Mouse (Mus musculus) MEL (cell line): ENCODE data around the gene Notch2. TPM values are rescaled to one million over a fixed set of nuclear protein-coding genes. Genes with fewer than 3 reads are reported as not detected.

Source experiments
- DNase-seq: peaks from one replicate; pipeline ENCODE4 v3.0.0; 2011; ENCODE audit warnings: low read depth, low spot score
- H3K27ac ChIP-seq: 2 replicates; pipeline ENCODE4 v1.5.1; 2012; ENCODE audit warnings: low read depth, mild to moderate bottlenecking, control low read depth, low read length, moderate library complexity; ENCODE audit not compliant: control insufficient read depth
- H3K27me3 ChIP-seq, 2 experiments: fragments of 150-350 bp in 1 of 2; sonication (generic) in 1 of 2; 2 replicates each; pipeline ENCODE4 v1.6.1; 2012; ENCODE audit warnings: low read length in 2 of 2, mild to moderate bottlenecking in 2 of 2, improper control_type of control experiment in 1 of 2, moderate library complexity in 1 of 2; ENCODE audit not compliant: insufficient read depth in 2 of 2, control insufficient read depth in 1 of 2
- H3K36me3 ChIP-seq, 2 experiments: 2 replicates each; pipeline ENCODE4 v1.6.1; 2012 to 2014; ENCODE audit warnings: low read length in 2 of 2, improper control_type of control experiment in 1 of 2, inconsistent platforms in 1 of 2, mild to moderate bottlenecking in 1 of 2; ENCODE audit not compliant: insufficient read depth in 2 of 2, control insufficient read depth in 1 of 2
- H3K4me1 ChIP-seq, 2 experiments: fragments of 150-350 bp in 1 of 2; sonication (generic) in 1 of 2; 2 replicates each; pipeline ENCODE4 v1.6.1; 2012; ENCODE audit warnings: low read length in 2 of 2, improper control_type of control experiment in 1 of 2, mild to moderate bottlenecking in 1 of 2; ENCODE audit not compliant: insufficient read depth in 2 of 2, control insufficient read depth in 1 of 2
- H3K4me3 ChIP-seq, 2 experiments: fragments of 150-350 bp in 1 of 2; sonication (generic) in 1 of 2; 2 replicates each; pipeline ENCODE4 v1.5.1; 2012; ENCODE audit warnings: low read depth in 2 of 2, low read length in 2 of 2, mild to moderate bottlenecking in 2 of 2, moderate library complexity in 2 of 2, control low read depth in 1 of 2, improper control_type of control experiment in 1 of 2; ENCODE audit not compliant: control insufficient read depth in 1 of 2, insufficient read depth in 1 of 2
- H3K79me2 ChIP-seq: 2 replicates; pipeline ENCODE4 v1.6.1; 2012; ENCODE audit warnings: mild to moderate bottlenecking, low read length, moderate library complexity; ENCODE audit not compliant: control insufficient read depth, poor library complexity, insufficient read depth
- H3K9ac ChIP-seq: 2 replicates; pipeline ENCODE4 v1.6.1; 2012; ENCODE audit warnings: low read depth, mild to moderate bottlenecking, control low read depth, low read length, moderate library complexity; ENCODE audit not compliant: control insufficient read depth, poor library complexity, severe bottlenecking
- H3K9me3 ChIP-seq: fragments of 150-350 bp; sonication (generic); replicated peaks from 2 replicates; pipeline ENCODE4 v1.6.1; 2012; ENCODE audit warnings: mild to moderate bottlenecking, low read length, improper control_type of control experiment, moderate library complexity; ENCODE audit not compliant: insufficient read depth
- BHLHE40 ChIP-seq: IDR thresholded peaks from 2 replicates; pipeline ENCODE4 v1.6.1; 2012; ENCODE audit warnings: low read depth, mild to moderate bottlenecking, inconsistent platforms, low read length, improper control_type of control experiment, borderline replicate concordance
- CTCF ChIP-seq, 3 experiments: IDR thresholded peaks in 2 of 3; conservative IDR thresholded peaks in 1 of 3; 2 replicates each; pipeline ENCODE4 v1.5.1; 2011 to 2012; ENCODE audit warnings: low read length in 3 of 3, low read depth in 2 of 3, mild to moderate bottlenecking in 2 of 3, improper control_type of control experiment in 1 of 3, inconsistent platforms in 1 of 3, mixed read lengths in 1 of 3, moderate library complexity in 1 of 3; ENCODE audit not compliant: control insufficient read depth in 1 of 3, insufficient read depth in 1 of 3, poor library complexity in 1 of 3, severe bottlenecking in 1 of 3
- E2F4 ChIP-seq: IDR thresholded peaks from 2 replicates; pipeline ENCODE4 v1.6.1; 2011; ENCODE audit warnings: low read depth, low read length, improper control_type of control experiment, borderline replicate concordance
- ELF1 ChIP-seq: IDR thresholded peaks from 2 replicates; pipeline ENCODE4 v1.6.1; 2014; ENCODE audit warnings: low read depth, mild to moderate bottlenecking, inconsistent platforms, low read length, improper control_type of control experiment, moderate library complexity
- EP300 ChIP-seq, 2 experiments: IDR thresholded peaks; 2 replicates each; pipeline ENCODE4 v1.6.1; 2011; ENCODE audit warnings: improper control_type of control experiment in 2 of 2, low read length in 2 of 2, low read depth in 1 of 2, mild to moderate bottlenecking in 1 of 2
- ETS1 ChIP-seq: IDR thresholded peaks from 2 replicates; pipeline ENCODE4 v1.6.1; 2012; ENCODE audit warnings: low read depth, mild to moderate bottlenecking, inconsistent platforms, low read length, improper control_type of control experiment, moderate library complexity
- GATA1 ChIP-seq: IDR thresholded peaks from 2 replicates; pipeline ENCODE4 v1.6.1; 2011; ENCODE audit warnings: low read depth, low read length, improper control_type of control experiment
- JUND ChIP-seq: IDR thresholded peaks from 2 replicates; pipeline ENCODE4 v1.6.1; 2011; ENCODE audit warnings: low read depth, mild to moderate bottlenecking, improper control_type of control experiment, low read length
- KAT2A ChIP-seq: conservative IDR thresholded peaks from 2 replicates; pipeline ENCODE4 v1.6.1; 2012; ENCODE audit warnings: low read depth, low read length, improper control_type of control experiment, inconsistent platforms
- MAFK ChIP-seq: IDR thresholded peaks from 2 replicates; pipeline ENCODE4 v1.6.1; 2011; ENCODE audit warnings: low read depth, mild to moderate bottlenecking, low read length, improper control_type of control experiment, borderline replicate concordance
- MXI1 ChIP-seq: IDR thresholded peaks from 2 replicates; pipeline ENCODE4 v1.6.1; 2011; ENCODE audit warnings: mild to moderate bottlenecking, low read depth, low read length, improper control_type of control experiment
- MYB ChIP-seq: IDR thresholded peaks from 2 replicates; pipeline ENCODE4 v1.6.1; 2011; ENCODE audit warnings: mild to moderate bottlenecking, low read depth, low read length, improper control_type of control experiment
- MYC ChIP-seq: IDR thresholded peaks from 2 replicates; pipeline ENCODE4 v1.6.1; 2011; ENCODE audit warnings: low read depth, mild to moderate bottlenecking, low read length, improper control_type of control experiment, moderate library complexity
- NELFE ChIP-seq: IDR thresholded peaks from 2 replicates; pipeline ENCODE4 v1.6.1; 2011; ENCODE audit warnings: low read depth, low read length, improper control_type of control experiment
- POLR2AphosphoS2 ChIP-seq: IDR thresholded peaks from 2 replicates; pipeline ENCODE4 v1.6.1; 2011; ENCODE audit warnings: low read length, improper control_type of control experiment
- POLR2AphosphoS5 ChIP-seq: IDR thresholded peaks from 2 replicates; pipeline ENCODE4 v1.6.1; 2012; ENCODE audit warnings: low read depth, borderline replicate concordance, mild to moderate bottlenecking, inconsistent platforms, low read length, moderate library complexity, mixed read lengths
- RCOR1 ChIP-seq: IDR thresholded peaks from 2 replicates; pipeline ENCODE4 v1.6.1; 2012; ENCODE audit warnings: low read depth, mild to moderate bottlenecking, inconsistent platforms, low read length, improper control_type of control experiment
- SIN3A ChIP-seq: IDR thresholded peaks from 2 replicates; pipeline ENCODE4 v1.6.1; 2012; ENCODE audit warnings: low read length, improper control_type of control experiment, inconsistent platforms
- TCF12 ChIP-seq: IDR thresholded peaks from 2 replicates; pipeline ENCODE4 v1.6.1; 2014; ENCODE audit warnings: low read depth, mild to moderate bottlenecking, inconsistent platforms, low read length, improper control_type of control experiment, moderate library complexity
- UBTF ChIP-seq: IDR thresholded peaks from 2 replicates; pipeline ENCODE4 v1.6.1; 2012; ENCODE audit warnings: low read depth, mild to moderate bottlenecking, inconsistent platforms, low read length, improper control_type of control experiment, moderate library complexity, borderline replicate concordance; ENCODE audit not compliant: insufficient read depth
- USF1 ChIP-seq: IDR thresholded peaks from 2 replicates; pipeline ENCODE4 v1.6.1; 2014; ENCODE audit warnings: low read depth, mild to moderate bottlenecking, inconsistent platforms, low read length, improper control_type of control experiment, moderate library complexity
- USF2 ChIP-seq, 2 experiments: IDR thresholded peaks; 2 replicates each; pipeline ENCODE4 v1.6.1; 2011 to 2012; ENCODE audit warnings: improper control_type of control experiment in 2 of 2, low read length in 2 of 2, borderline replicate concordance in 1 of 2, inconsistent platforms in 1 of 2, low read depth in 1 of 2, mild to moderate bottlenecking in 1 of 2; ENCODE audit not compliant: insufficient read depth in 1 of 2
- ZC3H11A ChIP-seq: IDR thresholded peaks from 2 replicates; pipeline ENCODE4 v1.6.1; 2012; ENCODE audit warnings: low read depth, mild to moderate bottlenecking, inconsistent platforms, low read length, improper control_type of control experiment
- ZKSCAN1 ChIP-seq: IDR thresholded peaks from 2 replicates; pipeline ENCODE4 v1.6.1; 2012; ENCODE audit warnings: low read depth, mild to moderate bottlenecking, inconsistent platforms, low read length, improper control_type of control experiment, moderate library complexity
- polyA plus RNA-seq, 2 experiments: library from polyadenylated mRNA; stranded (reverse) in 1 of 2; unstranded in 1 of 2; fragments of >175 nt in 1 of 2; fragments of >200 nt in 1 of 2; gene quantifications; 2 replicates each; pipeline versions ENCODE4 v1.2.1 to v1.2.4; 2012; ENCODE audit warnings: low replicate concordance in 2 of 2, low read depth in 1 of 2; ENCODE audit not compliant: insufficient read length in 2 of 2, insufficient read depth in 1 of 2, missing spikeins in 1 of 2
- total RNA-seq: library from RNA; depleted of rRNA; stranded (reverse); fragments of 300-350 nt; gene quantifications from 2 replicates; pipeline ENCODE4 v1.2.3, GENCODE M21; 2012

The Notch2 gene
- total and polyA plus RNA-seq, 3 experiments: 16.2 to 36.6 (median 16.6) TPM

DNA sequence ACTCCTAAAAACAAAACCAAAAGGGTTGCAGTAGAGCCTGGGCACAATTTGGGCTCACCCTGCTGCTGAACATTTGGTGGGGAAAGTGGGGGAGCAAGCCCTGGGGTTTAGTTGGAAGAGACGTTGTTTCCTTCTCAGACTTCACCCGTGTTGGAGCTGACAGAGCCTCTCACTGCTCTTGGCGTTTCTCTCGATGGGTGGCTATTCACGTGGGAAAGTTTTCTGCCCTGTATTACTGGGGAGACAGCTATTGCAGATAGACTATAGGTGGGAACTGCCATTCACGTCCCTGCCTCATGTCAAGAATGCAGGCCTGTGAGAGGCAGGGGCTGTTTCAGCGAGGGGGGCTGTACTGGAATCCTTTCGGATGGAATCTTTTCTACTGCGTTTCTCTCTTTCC is 50.5 kb downstream of the Notch2 start:
- Histone ChIP-seq H3K4me1 (peaks cover 41 to 55% of the 10 kb centered on the region in 2 experiments), H3K9me3 (no peaks in the 10 kb centered on the region)
- no peak for DNase-seq
- no peak for TF ChIP-seq ZC3H11A
- no peak for TF ChIP-seq E2F4
- TF ChIP-seq EP300 (IDR thresholded peaks at IDR 0.05; ENCODE audit: low read depth in 1 of 2, low read length in 2 of 2): no peak
- TF ChIP-seq, all 39 proteins: peak for 0
- peak overlapping the region; percentile 5; a peak in 3 of 4 replicates for H3K4me3 ChIP-seq
- peaks cover 5% of the 10 kb centered on the region for H3K79me2 ChIP-seq
- H3K9ac ChIP-seq: peak overlapping the region; percentile 55
- peaks cover 0 to 59% of the 10 kb centered on the region in 2 experiments; a peak in 2 of 4 replicates for H3K36me3 ChIP-seq
- H3K27ac ChIP-seq: peak overlapping the region; percentile 93
- H3K27me3 ChIP-seq: no peaks in the 10 kb centered on the region

DNA sequence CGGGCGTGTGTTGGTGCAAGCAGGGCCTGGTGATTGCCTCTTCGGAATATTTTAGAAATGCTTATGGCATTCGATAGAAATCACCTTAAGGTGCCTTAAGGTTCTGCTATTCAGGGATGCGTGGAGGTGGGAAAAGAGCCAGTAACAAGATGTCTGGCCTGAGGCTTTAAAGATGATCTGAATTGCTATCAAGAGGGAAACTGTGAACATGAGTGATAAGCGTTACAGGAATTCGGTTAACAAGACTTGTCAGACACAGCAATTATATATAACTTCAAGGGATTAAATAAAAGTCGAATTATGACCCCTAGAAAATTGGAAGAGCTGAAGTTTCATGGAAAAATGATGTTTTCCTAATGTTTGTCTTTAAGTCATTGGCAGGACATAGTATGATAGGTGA is 51.7 kb downstream of the Notch2 start:
- no peak for TF ChIP-seq ZKSCAN1
- TF ChIP-seq JUND: no peak
- peak; percentile 40 for TF ChIP-seq RCOR1
- TF ChIP-seq EP300 (IDR thresholded peaks at IDR 0.05; ENCODE audit: low read depth in 1 of 2, low read length in 2 of 2): peak; percentile 84 to 91
- peak; percentile 66 for TF ChIP-seq ETS1
- TF ChIP-seq POLR2AphosphoS2: no peak
- no peak for TF ChIP-seq ELF1
- no peak for TF ChIP-seq KAT2A
- peak; percentile 43; the same call in 1 of the 2 replicates for TF ChIP-seq SIN3A
- no peak for TF ChIP-seq MYC
- no peak for TF ChIP-seq USF1
- no peak for TF ChIP-seq CTCF (IDR thresholded peaks at IDR 0.05 in 2 of 3, conservative IDR thresholded peaks at IDR 0.05 in 1 of 3; ENCODE audit: control insufficient read depth in 1 of 3, insufficient read depth in 1 of 3, low read depth in 2 of 3, low read length in 3 of 3, poor library complexity in 1 of 3, severe bottlenecking in 1 of 3)
- TF ChIP-seq MXI1: no peak
- peak; percentile 80 for TF ChIP-seq GATA1
- TF ChIP-seq BHLHE40: no peak
- TF ChIP-seq NELFE: no peak
- TF ChIP-seq MYB: peak; percentile 52; the same call in 1 of the 2 replicates
- TF ChIP-seq TCF12: peak; percentile 80
- no peak for TF ChIP-seq USF2 (IDR thresholded peaks at IDR 0.05; ENCODE audit: borderline replicate concordance in 1 of 2, insufficient read depth in 1 of 2, low read depth in 1 of 2, low read length in 2 of 2)
- TF ChIP-seq POLR2AphosphoS5: no peak
- no peak for TF ChIP-seq UBTF
- no peak for TF ChIP-seq MAFK
- no peak overlapping the region for H3K9ac ChIP-seq
- peaks cover 5% of the 10 kb centered on the region for H3K79me2 ChIP-seq
- peak overlapping the region; percentile 48 for H3K27ac ChIP-seq
- peaks cover 0 to 51% of the 10 kb centered on the region in 2 experiments; a peak in 2 of 4 replicates for H3K36me3 ChIP-seq
- peaks cover 36 to 48% of the 10 kb centered on the region in 2 experiments for H3K4me1 ChIP-seq
- no peak overlapping the region for H3K4me3 ChIP-seq
- DNase-seq: peak; percentile 35
- H3K27me3 ChIP-seq: no peaks in the 10 kb centered on the region
- no peaks in the 10 kb centered on the region for H3K9me3 ChIP-seq
